Mouse (Mus musculus) induced T-regulatory cell, adult 2 months (primary cell): ENCODE results near the gene Zbtb7b.
A peak's percentile ranks its signal among the peaks of the same experiment; 100 is the strongest.
"Not testable (repeated sequence)": the region's sequence is repeated elsewhere in the genome, so short reads cannot be mapped to it uniquely, and the experiment has no call there.

ENCODE experiments used
- DNase-seq: peaks from one replicate; pipeline ENCODE4 v3.0.0-alpha.2; 2012; ENCODE audit warnings: low read depth

Zbtb7b gene

GRCm38 (mm10) chr3:89394006-89394893 lies at the start of gene Zbtb7b:
Gene Zbtb7b, minus strand, starts transcription at chr3:89394776.
- DNase-seq, result peak; percentile 80

- no peak for DNase-seq
Observed at GRCm38 (mm10) chr3:89440691-89441090, 46.1 kb upstream of the Zbtb7b start.

- DNase-seq, result peak; percentile 88
Observed at GRCm38 (mm10) chr3:89437269-89437668, 42.7 kb upstream of the Zbtb7b start.

GRCm38 (mm10) chr3:89436176-89437113 lies 41.9 kb upstream of the Zbtb7b start, which contains the start of gene Pbxip1:
Gene Pbxip1, plus strand, starts transcription at chr3:89436706.
- DNase-seq, result peak; percentile 89

- DNase-seq, result no peak
Observed at GRCm38 (mm10) chr3:89435041-89435440, 40.5 kb upstream of the Zbtb7b start.

- DNase-seq, result no peak
Observed at GRCm38 (mm10) chr3:89434532-89434931, 40.0 kb upstream of the Zbtb7b start.

- no peak for DNase-seq
Observed at GRCm38 (mm10) chr3:89432606-89433005, 38.0 kb upstream of the Zbtb7b start.

- peak; percentile 95 for DNase-seq
Observed at GRCm38 (mm10) chr3:89430171-89431159, 35.9 kb upstream of the Zbtb7b start, which contains the start of gene Pygo2. Gene Pygo2, plus strand, starts transcription at chr3:89430214.

- DNase-seq, result not testable (repeated sequence)
Observed at GRCm38 (mm10) chr3:89429021-89429420, 34.4 kb upstream of the Zbtb7b start.

GRCm38 (mm10) chr3:89425876-89426275 lies 31.3 kb upstream of the Zbtb7b start:
- no peak for DNase-seq

- no peak for DNase-seq
Observed at GRCm38 (mm10) chr3:89425141-89425525, 30.6 kb upstream of the Zbtb7b start.

- no peak for DNase-seq
Observed at GRCm38 (mm10) chr3:89424416-89425140, 30.0 kb upstream of the Zbtb7b start.

- no peak for DNase-seq
Observed at GRCm38 (mm10) chr3:89422556-89423205, 28.1 kb upstream of the Zbtb7b start.

GRCm38 (mm10) chr3:89421810-89422473 lies 27.4 kb upstream of the Zbtb7b start:
- DNase-seq, result no peak

- no peak for DNase-seq
Observed at GRCm38 (mm10) chr3:89421002-89421774, 26.6 kb upstream of the Zbtb7b start.

GRCm38 (mm10) chr3:89420421-89420820 lies 25.8 kb upstream of the Zbtb7b start:
- no peak for DNase-seq

GRCm38 (mm10) chr3:89419981-89420380 lies 25.4 kb upstream of the Zbtb7b start:
- DNase-seq, result no peak

GRCm38 (mm10) chr3:89419571-89419970 lies 25.0 kb upstream of the Zbtb7b start:
- peak; percentile 39 for DNase-seq

GRCm38 (mm10) chr3:89418861-89419250 lies 24.3 kb upstream of the Zbtb7b start:
- no peak for DNase-seq
